Mouse (Mus musculus) erythroblast, embryonic 14.5 days (primary cell): Measurements from ENCODE around the gene Rab3gap1.

Experiments
- GATA1 ChIP-seq: IDR thresholded peaks from 2 replicates; pipeline ENCODE4 v1.6.1; 2012; ENCODE audit warnings: low read length, inconsistent platforms, mixed read lengths
- TAL1 ChIP-seq: IDR thresholded peaks from 3 replicates; pipeline ENCODE4 v1.6.1; 2012; ENCODE audit warnings: low read length, inconsistent platforms, mixed read lengths

GRCm38 (mm10) chr1:127863806-127864205 is 4.8 kb upstream of the Rab3gap1 start:
- TF ChIP-seq GATA1 (no peak), TAL1 (no peak)
